Mouse (Mus musculus) hindbrain, embryonic 12.5 days (tissue): ENCODE results near the gene Prss27. TPM values are rescaled to one million over a fixed set of nuclear protein-coding genes. Genes with fewer than 3 reads are reported as not detected.

Experiments
- ATAC-seq: fragments of 200-750 bp; cut with Nextera tagmentation; 2 replicates; pipeline ENCODE4 v1.8.0; 2017; ENCODE audit warnings: moderate TSS enrichment; ENCODE audit not compliant: low FRiP score
- H3K27ac ChIP-seq: fragments of 300-500 bp; sonication (generic); 2 replicates; pipeline ENCODE4 v1.5.1; 2016; ENCODE audit warnings: mild to moderate bottlenecking
- H3K27me3 ChIP-seq: fragments of 300-500 bp; sonication (generic); 2 replicates; pipeline ENCODE4 v1.6.1; 2016; ENCODE audit warnings: mild to moderate bottlenecking
- H3K36me3 ChIP-seq: fragments of 300-500 bp; sonication (generic); 2 replicates; pipeline ENCODE4 v1.6.1; 2016; ENCODE audit warnings: mild to moderate bottlenecking
- H3K4me1 ChIP-seq: fragments of 300-500 bp; sonication (generic); 2 replicates; pipeline ENCODE4 v1.6.1; 2016
- H3K4me2 ChIP-seq: fragments of 300-500 bp; sonication (generic); replicated peaks from 2 replicates; pipeline ENCODE4 v1.6.1; 2016; ENCODE audit warnings: mild to moderate bottlenecking
- H3K4me3 ChIP-seq: fragments of 300-500 bp; sonication (generic); 2 replicates; pipeline ENCODE4 v1.5.1; 2016; ENCODE audit warnings: mild to moderate bottlenecking
- H3K9ac ChIP-seq: fragments of 300-500 bp; sonication (generic); 2 replicates; pipeline ENCODE4 v1.6.1; 2016; ENCODE audit warnings: mild to moderate bottlenecking, moderate library complexity
- H3K9me3 ChIP-seq: fragments of 300-500 bp; sonication (generic); replicated peaks from 2 replicates; pipeline ENCODE4 v1.6.1; 2016; ENCODE audit warnings: mild to moderate bottlenecking
- WGBS: fragments of 180-500 bp; shearing (Covaris S2); methylation state at CpG from one replicate; pipeline ENCODE4 v1.1.7; 2016; 5-methylcytosine and 5-hydroxymethylcytosine counted together
- polyA plus RNA-seq: library from polyadenylated mRNA; unstranded; fragments of >200 nt; fragmentation: Nextera tagmentation; extraction: Ambion mirVana; gene quantifications from 2 replicates; pipeline ENCODE4 v1.2.1, GENCODE M21; 2016

Prss27 gene
- polyA plus RNA-seq: 0.31 and 0.34 TPM in 2 replicates

DNA sequence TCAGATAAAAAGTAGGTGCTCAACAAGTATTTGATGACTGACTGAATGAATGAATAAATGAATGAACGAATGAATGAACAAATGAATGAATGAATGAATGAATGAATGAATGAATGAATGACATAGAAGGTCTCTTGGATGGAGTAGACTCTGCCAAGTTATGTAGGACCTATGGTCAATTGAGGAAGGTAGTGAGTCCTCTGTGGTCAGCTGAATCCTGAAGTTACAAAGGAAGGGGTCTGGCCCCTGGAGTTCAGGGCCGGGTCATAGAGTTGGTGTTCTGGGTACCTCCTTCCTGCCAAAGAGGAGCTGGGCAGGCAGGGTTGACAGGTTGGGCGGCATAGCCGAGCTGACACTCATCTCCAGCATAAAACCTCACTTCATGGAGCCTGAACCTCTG is at the start of gene Prss27:
TSS of gene Prss27 (plus strand) at position 301 of the 400 bp plus-strand sequence.
- WGBS: 79% methylated on average over 4 of the region's 4 CpGs
- ATAC-seq: no peak
- H3K4me1 ChIP-seq: no peaks in the 10 kb centered on the region
- H3K27ac ChIP-seq: no peak within 1 kb of the TSS
- H3K9ac ChIP-seq: no peak within 1 kb of the TSS
- no peaks in the 10 kb centered on the region for H3K36me3 ChIP-seq
- H3K27me3 ChIP-seq: no peaks in the 10 kb centered on the region; the same call in 1 of the 2 replicates
- H3K4me2 ChIP-seq: no peak within 1 kb of the TSS
- no peaks in the 10 kb centered on the region for H3K9me3 ChIP-seq
- H3K4me3 ChIP-seq: no peak within 1 kb of the TSS

DNA sequence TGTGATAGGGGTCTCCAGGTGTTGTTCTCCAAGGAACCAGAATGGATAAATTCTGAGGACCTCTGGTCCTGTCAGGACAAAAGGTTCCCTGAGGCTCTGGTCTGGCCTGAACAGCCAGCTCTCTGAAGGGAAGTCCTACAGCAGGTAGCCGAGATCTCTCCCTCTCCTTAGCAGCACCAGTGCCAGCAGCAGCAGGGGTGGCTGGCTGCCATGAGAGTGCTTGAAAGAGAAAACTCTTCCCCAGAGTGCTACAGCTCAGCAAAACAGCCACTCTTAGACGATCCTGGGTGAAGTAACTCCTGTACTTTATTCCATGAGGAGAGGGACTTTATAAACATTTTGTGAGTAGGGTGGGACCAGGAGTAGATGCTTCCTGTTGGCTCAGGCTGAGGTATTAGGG is 48.1 kb upstream of the Prss27 start:
- WGBS: 54% methylated on average over 2 of the region's 2 CpGs
- H3K9me3 ChIP-seq: no peaks in the 10 kb centered on the region
- no peak overlapping the region for H3K4me2 ChIP-seq
- no peak for ATAC-seq
- 0 out of 2 replicates have a peak, but pooled peaks cover 5% of the 10 kb centered on the region for H3K4me1 ChIP-seq
- H3K27ac ChIP-seq: no peak overlapping the region
- no peaks in the 10 kb centered on the region for H3K36me3 ChIP-seq
- no peaks in the 10 kb centered on the region for H3K27me3 ChIP-seq
- no peak overlapping the region for H3K9ac ChIP-seq
- H3K4me3 ChIP-seq: no peak overlapping the region

DNA sequence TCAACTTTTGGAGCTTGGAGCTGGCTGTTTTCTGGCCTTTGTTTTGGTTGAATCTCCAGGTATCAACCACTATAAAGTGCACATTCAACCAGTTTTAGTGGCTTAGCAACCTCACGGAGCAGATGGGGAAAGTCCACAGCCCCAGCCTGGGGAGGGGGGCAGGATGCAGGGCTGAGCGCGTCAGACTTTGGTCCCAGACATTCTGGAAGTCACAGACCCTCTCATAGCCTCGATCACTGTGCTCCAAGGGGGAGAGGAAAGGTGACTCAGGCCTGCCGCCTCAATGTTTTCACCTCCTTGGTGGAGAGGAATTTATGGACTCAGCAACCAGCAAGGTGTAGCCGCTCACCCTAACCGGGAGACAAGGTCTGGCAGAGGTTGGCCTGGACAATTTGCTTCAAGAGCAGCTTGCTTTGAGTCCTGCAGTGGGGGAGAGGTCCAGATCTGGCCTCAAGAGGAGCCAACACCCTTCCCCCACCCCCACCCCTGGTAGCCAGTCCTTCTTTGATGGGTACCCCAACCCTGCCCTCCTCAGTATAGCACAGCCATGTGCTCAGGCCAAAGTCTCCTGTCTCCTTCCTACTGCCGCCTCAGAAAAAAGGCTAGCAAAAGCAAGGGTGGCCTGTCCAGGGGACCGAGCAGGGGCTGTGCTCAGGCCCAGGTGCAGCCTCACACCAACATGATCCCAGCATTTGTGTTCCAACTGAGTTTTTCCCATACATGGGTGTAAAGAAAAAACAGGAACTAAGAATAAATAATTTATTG is 45.0 kb upstream of the Prss27 start:
- Histone ChIP-seq H3K4me3 (peak overlapping the region; percentile 27; the same call in 1 of the 2 replicates), H3K27ac (no peak overlapping the region)

DNA sequence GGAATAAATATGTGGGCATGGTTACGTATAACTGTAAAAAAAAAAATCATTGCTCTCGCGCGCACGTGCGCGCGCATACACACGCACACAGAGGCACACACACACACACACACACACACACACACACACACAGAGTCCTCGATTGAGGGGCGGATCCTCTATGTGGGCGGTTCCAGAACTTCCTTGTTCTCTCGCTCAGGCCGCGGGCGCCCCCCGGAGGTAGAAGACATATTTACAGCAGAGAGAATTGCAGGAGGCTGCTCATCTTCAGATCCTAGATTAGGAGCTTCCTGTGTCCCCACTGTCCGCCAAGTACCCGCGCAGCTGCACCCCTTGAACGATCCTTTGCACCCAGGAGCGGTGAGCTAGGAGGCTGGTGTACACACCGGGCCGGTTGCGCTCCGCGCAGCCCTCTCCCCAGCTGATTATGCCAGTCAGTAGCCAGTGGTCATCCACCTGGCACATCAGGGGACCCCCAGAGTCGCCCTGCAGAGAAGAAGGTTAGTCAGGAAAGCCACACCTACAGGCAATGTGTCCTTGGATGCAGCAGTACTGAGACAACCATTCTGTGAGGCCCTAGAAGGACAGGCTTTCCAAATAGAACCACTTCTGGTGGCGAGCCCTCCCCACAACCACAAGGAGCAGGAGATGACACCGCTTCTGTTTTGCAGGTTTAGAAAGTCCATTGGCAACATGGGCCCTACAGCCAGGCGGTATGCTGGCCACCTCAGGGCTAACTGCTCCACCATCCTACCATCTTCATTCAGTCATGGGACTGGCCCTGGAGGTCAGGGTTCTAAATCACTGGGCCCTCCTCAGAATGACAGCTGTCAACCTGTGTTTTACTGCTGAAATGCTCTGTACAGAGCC is 44.1 kb upstream of the Prss27 start:
- WGBS: 11% methylated on average over 31 of the region's 31 CpGs
- no peak overlapping the region for H3K27ac ChIP-seq
- H3K27me3 ChIP-seq: 0 out of 2 replicates have a peak, but pooled peaks cover 4% of the 10 kb centered on the region
- peak overlapping the region; percentile 59 for H3K4me2 ChIP-seq
- peak overlapping the region; percentile 57 for H3K9ac ChIP-seq
- ATAC-seq: peak; percentile 83
- H3K4me1 ChIP-seq: 0 out of 2 replicates have a peak, but pooled peaks cover 5% of the 10 kb centered on the region
- peak overlapping the region; percentile 27 for H3K4me3 ChIP-seq
- H3K36me3 ChIP-seq: no peaks in the 10 kb centered on the region
- H3K9me3 ChIP-seq: no peaks in the 10 kb centered on the region

More for the DNA sequence above, 45.0 kb upstream of the Prss27 start:
- Histone ChIP-seq H3K9ac (no peak overlapping the region), H3K4me1 (0 out of 2 replicates have a peak, but pooled peaks cover 5% of the 10 kb centered on the region), H3K36me3 (no peaks in the 10 kb centered on the region), H3K9me3 (no peaks in the 10 kb centered on the region), H3K4me2 (peak overlapping the region; percentile 59), H3K27me3 (0 out of 2 replicates have a peak, but pooled peaks cover 4% of the 10 kb centered on the region)
- WGBS: 74% methylated on average over 9 of the region's 9 CpGs
- ATAC-seq: peak; percentile 65

DNA sequence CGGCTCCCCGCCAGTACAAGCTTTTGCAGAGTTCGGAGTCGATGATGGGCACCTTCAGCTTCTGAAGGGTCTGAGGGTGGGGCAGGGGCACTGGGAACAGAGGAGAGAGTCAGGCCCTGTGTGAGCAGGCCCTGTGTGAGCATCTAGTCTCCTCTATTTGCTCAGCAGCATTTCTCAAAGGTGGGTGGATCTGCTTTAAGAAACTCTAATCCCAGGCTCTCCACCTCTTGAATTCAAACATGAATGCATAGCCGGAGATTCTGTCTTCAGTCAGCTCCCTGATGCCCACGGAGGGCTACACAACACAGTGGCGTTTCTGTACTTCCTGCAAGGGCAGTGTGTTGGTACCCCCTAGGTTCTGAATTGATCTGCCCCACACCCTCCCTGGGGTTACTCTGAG is 43.3 kb upstream of the Prss27 start:
- H3K27ac ChIP-seq: no peak overlapping the region
- no peak overlapping the region for H3K4me2 ChIP-seq
- 81% methylated on average over 7 of the region's 7 CpGs for WGBS
- no peak overlapping the region for H3K9ac ChIP-seq
- H3K4me3 ChIP-seq: no peak overlapping the region
- H3K36me3 ChIP-seq: no peaks in the 10 kb centered on the region
- no peaks in the 10 kb centered on the region for H3K9me3 ChIP-seq
- 0 out of 2 replicates have a peak, but pooled peaks cover 5% of the 10 kb centered on the region for H3K4me1 ChIP-seq
- ATAC-seq: no peak
- H3K27me3 ChIP-seq: 0 out of 2 replicates have a peak, but pooled peaks cover 4% of the 10 kb centered on the region

DNA sequence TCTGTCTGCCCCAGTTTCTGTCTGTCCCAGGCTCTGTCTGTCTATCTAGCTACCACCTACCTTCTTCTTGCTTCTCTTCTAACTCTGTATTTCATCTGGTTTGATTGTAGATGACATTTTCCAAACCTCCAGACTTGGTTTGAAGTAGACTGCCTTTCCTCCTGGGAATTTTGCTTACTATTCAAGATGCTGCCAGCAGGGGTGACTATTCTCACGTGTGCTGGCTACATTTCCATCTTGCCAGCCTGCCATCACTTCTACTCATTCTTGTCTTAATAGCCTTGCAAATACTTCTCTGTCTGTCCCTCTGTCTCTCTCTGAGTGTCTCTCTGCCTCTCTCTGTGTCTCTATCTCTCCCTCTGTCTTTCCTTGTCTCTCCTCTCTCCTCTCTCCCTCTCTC is 42.5 kb upstream of the Prss27 start:
- no peak overlapping the region for H3K4me2 ChIP-seq
- H3K27me3 ChIP-seq: 0 out of 2 replicates have a peak, but pooled peaks cover 4% of the 10 kb centered on the region
- no peak overlapping the region for H3K27ac ChIP-seq
- H3K36me3 ChIP-seq: no peaks in the 10 kb centered on the region
- no peak overlapping the region for H3K4me3 ChIP-seq
- 42% methylated on average over 1 of the region's 1 CpGs for WGBS
- no peaks in the 10 kb centered on the region for H3K9me3 ChIP-seq
- H3K4me1 ChIP-seq: 0 out of 2 replicates have a peak, but pooled peaks cover 5% of the 10 kb centered on the region
- H3K9ac ChIP-seq: no peak overlapping the region
- no peak for ATAC-seq

DNA sequence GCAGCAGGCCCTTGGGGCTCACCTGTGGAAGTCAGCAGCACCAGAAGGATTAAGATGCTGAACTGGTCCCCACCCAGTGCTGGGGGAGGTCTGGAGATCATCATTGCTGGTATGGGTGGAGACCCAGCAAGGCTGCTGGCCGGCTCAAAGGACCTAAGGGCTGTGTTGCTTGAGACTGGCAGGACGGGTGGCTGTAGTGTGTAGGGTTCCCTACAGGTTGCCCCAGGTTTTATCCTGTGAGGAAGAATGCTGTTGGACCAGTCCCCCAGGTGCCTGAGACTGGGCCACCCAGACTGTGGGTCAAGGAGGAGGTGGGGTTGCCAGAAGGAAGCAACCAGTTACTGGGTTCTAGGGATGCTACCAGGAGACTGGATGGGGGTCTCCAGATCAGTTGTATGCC is 40.0 kb upstream of the Prss27 start, which contains the start of gene Prss22:
TSS of gene Prss22 (minus strand) at position 200 of the 400 bp plus-strand sequence.
- Histone ChIP-seq H3K9ac (no peak within 1 kb of the TSS), H3K4me3 (no peak within 1 kb of the TSS), H3K9me3 (no peaks in the 10 kb centered on the region), H3K27ac (no peak within 1 kb of the TSS), H3K36me3 (no peaks in the 10 kb centered on the region), H3K27me3 (0 out of 2 replicates have a peak, but pooled peaks cover 4% of the 10 kb centered on the region), H3K4me1 (0 out of 2 replicates have a peak, but pooled peaks cover 4% of the 10 kb centered on the region), H3K4me2 (no peak within 1 kb of the TSS)
- 64% methylated on average over 2 of the region's 2 CpGs for WGBS
- no peak for ATAC-seq

DNA sequence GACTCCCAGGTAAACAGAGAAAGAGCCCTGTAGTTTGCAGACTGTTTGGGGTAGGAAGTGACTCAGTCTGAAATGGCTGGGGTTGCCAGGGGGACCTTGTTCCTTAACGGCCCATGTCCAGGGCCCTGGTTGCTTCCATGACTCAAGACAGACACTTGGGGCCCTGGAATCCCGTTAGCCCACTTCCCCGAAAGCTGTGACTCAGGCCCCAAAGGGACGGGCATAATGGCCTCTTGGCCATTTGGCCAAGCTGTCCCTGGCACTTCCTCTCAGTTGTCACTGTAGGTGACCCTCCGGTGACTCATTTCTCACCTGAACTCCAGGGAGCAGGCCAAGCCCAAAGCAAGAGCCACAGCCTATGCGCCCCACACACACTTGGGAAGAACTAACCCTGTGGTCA is 39.6 kb upstream of the Prss27 start:
- H3K9me3 ChIP-seq: no peaks in the 10 kb centered on the region
- no peak for ATAC-seq
- no peaks in the 10 kb centered on the region for H3K36me3 ChIP-seq
- H3K4me3 ChIP-seq: no peak overlapping the region
- no peak overlapping the region for H3K27ac ChIP-seq
- WGBS: 75% methylated on average over 6 of the region's 6 CpGs
- no peak overlapping the region for H3K4me2 ChIP-seq
- H3K27me3 ChIP-seq: 0 out of 2 replicates have a peak, but pooled peaks cover 4% of the 10 kb centered on the region
- H3K4me1 ChIP-seq: no peaks in the 10 kb centered on the region
- H3K9ac ChIP-seq: no peak overlapping the region

DNA sequence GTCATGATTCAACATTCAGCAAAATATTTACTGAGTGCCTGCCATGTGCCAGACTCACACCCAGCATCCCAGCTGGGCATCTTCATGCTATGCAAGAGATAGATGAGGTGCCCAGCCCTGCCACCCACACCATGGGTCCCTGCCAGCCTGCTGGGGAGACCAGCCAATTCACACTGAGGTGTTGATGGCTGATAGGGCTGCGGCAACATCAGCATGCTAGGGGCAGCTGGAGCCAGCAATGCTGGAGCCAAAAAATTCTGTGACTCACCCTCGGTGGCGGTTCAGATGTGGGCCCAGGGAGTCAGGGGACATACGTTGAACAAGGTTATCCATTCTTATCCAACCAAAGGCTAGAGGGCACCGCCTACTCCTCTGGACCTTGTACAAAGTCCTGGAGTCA is 37.5 kb upstream of the Prss27 start:
- H3K9ac ChIP-seq: no peak overlapping the region
- H3K4me3 ChIP-seq: no peak overlapping the region
- no peak for ATAC-seq
- H3K27ac ChIP-seq: no peak overlapping the region
- H3K4me1 ChIP-seq: no peaks in the 10 kb centered on the region
- H3K9me3 ChIP-seq: no peaks in the 10 kb centered on the region
- 0 out of 2 replicates have a peak, but pooled peaks cover 3% of the 10 kb centered on the region for H3K27me3 ChIP-seq
- H3K36me3 ChIP-seq: no peaks in the 10 kb centered on the region
- no peak overlapping the region for H3K4me2 ChIP-seq
- 73% methylated on average over 5 of the region's 5 CpGs for WGBS

DNA sequence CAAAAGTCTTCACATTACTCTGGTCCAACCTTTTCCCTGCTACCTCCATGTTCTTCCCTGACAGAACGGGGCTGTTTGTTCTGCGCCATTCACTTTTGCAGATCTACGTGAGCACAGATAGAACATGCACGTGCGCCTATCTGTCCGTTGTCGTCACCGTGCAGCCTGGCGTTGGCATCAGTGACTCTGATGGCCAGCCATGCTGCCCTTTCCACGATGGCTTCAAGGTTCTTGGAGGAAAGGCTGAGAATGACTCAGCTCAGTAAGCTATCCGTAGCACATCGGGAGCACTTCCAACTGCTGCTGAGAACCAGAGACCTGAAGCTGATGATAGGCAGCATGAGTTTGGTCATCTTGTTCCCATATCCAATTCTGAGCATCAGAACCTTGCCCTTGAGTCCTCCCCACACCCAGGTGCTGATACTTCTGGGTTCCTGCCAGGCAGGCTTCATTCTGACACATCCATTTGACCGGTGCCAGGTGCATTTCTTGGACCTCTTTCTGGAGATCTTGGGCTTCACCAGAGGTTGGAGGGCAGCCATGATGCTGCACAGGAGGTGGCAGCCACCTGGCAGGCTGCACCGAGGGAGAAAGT is 33.8 kb upstream of the Prss27 start:
- Histone ChIP-seq H3K9ac (no peak overlapping the region), H3K4me2 (no peak overlapping the region), H3K36me3 (no peaks in the 10 kb centered on the region), H3K4me3 (no peak overlapping the region), H3K9me3 (no peaks in the 10 kb centered on the region), H3K27ac (no peak overlapping the region), H3K4me1 (no peaks in the 10 kb centered on the region), H3K27me3 (0 out of 2 replicates have a peak, but pooled peaks cover 5% of the 10 kb centered on the region)
- no peak for ATAC-seq
- 91% methylated on average over 14 of the region's 14 CpGs for WGBS

DNA sequence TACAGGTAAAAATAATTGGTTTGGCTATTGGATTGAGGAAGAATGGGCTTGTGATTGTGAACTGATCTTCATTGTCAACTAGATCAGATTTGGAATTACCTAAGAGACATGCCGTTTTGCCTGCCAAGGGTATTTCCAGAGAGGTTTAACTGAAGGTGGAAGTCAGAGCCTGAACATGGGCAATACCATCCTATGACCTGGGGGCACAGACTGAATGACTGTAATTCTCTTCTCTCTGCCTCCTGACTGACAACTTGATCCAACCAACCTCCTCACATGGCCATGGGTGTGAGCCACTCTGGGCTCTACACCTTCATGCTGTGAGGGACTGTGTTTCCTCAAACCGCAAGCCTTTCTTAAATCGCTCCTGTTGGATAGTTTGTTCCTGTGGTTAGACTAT is 32.9 kb upstream of the Prss27 start:
- H3K4me3 ChIP-seq: no peak overlapping the region
- no peak overlapping the region for H3K27ac ChIP-seq
- 97% methylated on average over 3 of the region's 3 CpGs for WGBS
- 0 out of 2 replicates have a peak, but pooled peaks cover 5% of the 10 kb centered on the region for H3K27me3 ChIP-seq
- H3K4me2 ChIP-seq: no peak overlapping the region
- no peaks in the 10 kb centered on the region for H3K9me3 ChIP-seq
- no peak overlapping the region for H3K9ac ChIP-seq
- no peaks in the 10 kb centered on the region for H3K36me3 ChIP-seq
- H3K4me1 ChIP-seq: no peaks in the 10 kb centered on the region
- no peak for ATAC-seq
